Comparison of ENCODE assay signal across 26 mouse cellular contexts in genomic region chr8:76987876-76988275, GRCm38 (mm10).
DNase-seq lines count a peak whose midpoint lies in the region; ATAC-seq and TF ChIP-seq lines count a peak whose summit lies in the region.
"Had no signal": no experiment of that assay in that cellular context is flagged by ENCODE, and none has a peak within 500 bp of the region (broad histone marks: within the 10 kb centered on the region; RNA-seq: fewer than 3 reads in every experiment).

No protein-coding gene starts in this region.

- TF ChIP-seq EP300 in lung, postnatal 0 days (IDR thresholded peaks at IDR 0.05): no peak

- H3K27ac ChIP-seq in kidney, embryonic 14.5 days (ENCODE audit: low read depth, low read length): no peak overlapping the region
- H3K27ac ChIP-seq in lung, postnatal 0 days (ENCODE audit: low read length): no peak overlapping the region
- H3K27ac ChIP-seq: embryonic facial prominence, embryonic 13.5 days; forebrain, embryonic 12.5 days; gastrocnemius, adult 2 months; limb, embryonic 12.5 days; liver, embryonic 13.5 days; midbrain, embryonic 15.5 days; neural tube, embryonic 12.5 days had no signal

- ATAC-seq in kidney, embryonic 14.5 days (ENCODE audit: low FRiP score, low TSS enrichment): no peak
- no peak for ATAC-seq in lung, postnatal 0 days
- ATAC-seq: intestine, postnatal 0 days; midbrain, embryonic 15.5 days had no signal

- no peak overlapping the region for H3K4me3 ChIP-seq in kidney, embryonic 14.5 days (ENCODE audit: low read length)
- H3K4me3 ChIP-seq in lung, postnatal 0 days (ENCODE audit: low read depth, low read length): no peak overlapping the region
- H3K4me3 ChIP-seq: embryonic facial prominence, embryonic 13.5 days; erythroblast, embryonic 14.5 days; forebrain, embryonic 12.5 days; gastrocnemius, adult 2 months; heart, embryonic 12.5 days; limb, embryonic 12.5 days; liver, embryonic 13.5 days; midbrain, embryonic 15.5 days; neural tube, embryonic 12.5 days had no signal

- WGBS in kidney, embryonic 14.5 days: 63% methylated on average over 3 of the region's 3 CpGs
- WGBS in lung, postnatal 0 days: 26% methylated on average over 3 of the region's 3 CpGs

- no peak for TF ChIP-seq CTCF in lung, postnatal 0 days (IDR thresholded peaks at IDR 0.05)

- no peaks in the 10 kb centered on the region for H3K36me3 ChIP-seq in kidney, embryonic 14.5 days (ENCODE audit: control insufficient read depth, insufficient read depth, low read length)
- H3K36me3 ChIP-seq in lung, postnatal 0 days (ENCODE audit: insufficient read depth, low read length): no peaks in the 10 kb centered on the region
- H3K36me3 ChIP-seq: embryonic facial prominence, embryonic 13.5 days; forebrain, embryonic 12.5 days; heart, embryonic 12.5 days; limb, embryonic 12.5 days; liver, embryonic 13.5 days; midbrain, embryonic 15.5 days; neural tube, embryonic 12.5 days had no signal

- no peak overlapping the region for H3K9ac ChIP-seq in kidney, embryonic 14.5 days (ENCODE audit: low read depth, low read length)
- H3K9ac ChIP-seq in lung, postnatal 0 days (replicated peaks; ENCODE audit: low read depth): no peak overlapping the region
- H3K9ac ChIP-seq: embryonic facial prominence, embryonic 13.5 days; forebrain, embryonic 12.5 days; heart, embryonic 12.5 days; limb, embryonic 12.5 days; liver, embryonic 13.5 days; midbrain, embryonic 15.5 days; neural tube, embryonic 12.5 days had no signal

- no peak overlapping the region for H3K4me2 ChIP-seq in kidney, embryonic 14.5 days (replicated peaks; ENCODE audit: low read depth, low read length)
- no peak overlapping the region for H3K4me2 ChIP-seq in lung, postnatal 0 days (replicated peaks; ENCODE audit: low read depth, low read length)
- H3K4me2 ChIP-seq: embryonic facial prominence, embryonic 13.5 days; forebrain, embryonic 12.5 days; heart, embryonic 12.5 days; limb, embryonic 12.5 days; liver, embryonic 13.5 days; midbrain, embryonic 15.5 days; neural tube, embryonic 12.5 days had no signal

- H3K27me3 ChIP-seq in kidney, embryonic 14.5 days (ENCODE audit: control insufficient read depth, insufficient read depth, low read length): no peaks in the 10 kb centered on the region
- H3K27me3 ChIP-seq in lung, postnatal 0 days (replicated peaks; ENCODE audit: insufficient read depth, low read length): no peaks in the 10 kb centered on the region
- H3K27me3 ChIP-seq: embryonic facial prominence, embryonic 13.5 days; forebrain, embryonic 12.5 days; heart, embryonic 12.5 days; limb, embryonic 12.5 days; liver, embryonic 13.5 days; midbrain, embryonic 15.5 days; neural tube, embryonic 12.5 days; Patski had no signal

- peak; percentile 57 for DNase-seq in kidney, adult 11 months
- peak; percentile 44 for DNase-seq in lung, postnatal 0 days (ENCODE audit: low spot score)
- no peak for DNase-seq in lung, postnatal 4 days
- peak; percentile 63 to 73 for DNase-seq in kidney, postnatal 25 days
- DNase-seq in cerebellum, postnatal 10 days: no peak
- DNase-seq in spleen, adult 12 weeks (ENCODE audit: low spot score): no peak
- DNase-seq: adrenal gland, adult 2 months; cerebellum, adult 18-20 months; cerebellum, postnatal 36 days; embryo, embryonic 11 days; gastrocnemius, adult 2 months; heart, postnatal 10 days; layer of hippocampus, postnatal 36 days; liver, embryonic 13.5 days; retina, postnatal 1 day; thymus, postnatal 25 days had no signal

- H3K4me1 ChIP-seq in kidney, embryonic 14.5 days (ENCODE audit: control insufficient read depth, insufficient read depth, low read length): no peaks in the 10 kb centered on the region
- no peaks in the 10 kb centered on the region for H3K4me1 ChIP-seq in lung, postnatal 0 days (ENCODE audit: insufficient read depth, low read depth, low read length)
- H3K4me1 ChIP-seq: forebrain, embryonic 12.5 days; limb, embryonic 12.5 days; liver, embryonic 13.5 days; midbrain, embryonic 15.5 days; neural tube, embryonic 12.5 days had no signal

- no peaks in the 10 kb centered on the region for H3K9me3 ChIP-seq in kidney, embryonic 14.5 days (ENCODE audit: control insufficient read depth, low read length)
- no peaks in the 10 kb centered on the region for H3K9me3 ChIP-seq in lung, postnatal 0 days (ENCODE audit: low read length)
- H3K9me3 ChIP-seq: embryonic facial prominence, embryonic 13.5 days; forebrain, embryonic 12.5 days; heart, embryonic 12.5 days; limb, embryonic 12.5 days; liver, embryonic 13.5 days; midbrain, embryonic 15.5 days; neural tube, embryonic 12.5 days had no signal

Comparison
In these comparisons a context has a peak if more than half of its experiments do, and no peak if none do; other contexts are left out.
1. DNase-seq: peak in kidney, adult 11 months (single experiment), lung, postnatal 0 days (single experiment) and kidney, postnatal 25 days (2 of 2); none in lung, postnatal 4 days (0 of 2), cerebellum, postnatal 10 days (0 of 2) and spleen, adult 12 weeks (single experiment).